In the genomic region with DNA sequence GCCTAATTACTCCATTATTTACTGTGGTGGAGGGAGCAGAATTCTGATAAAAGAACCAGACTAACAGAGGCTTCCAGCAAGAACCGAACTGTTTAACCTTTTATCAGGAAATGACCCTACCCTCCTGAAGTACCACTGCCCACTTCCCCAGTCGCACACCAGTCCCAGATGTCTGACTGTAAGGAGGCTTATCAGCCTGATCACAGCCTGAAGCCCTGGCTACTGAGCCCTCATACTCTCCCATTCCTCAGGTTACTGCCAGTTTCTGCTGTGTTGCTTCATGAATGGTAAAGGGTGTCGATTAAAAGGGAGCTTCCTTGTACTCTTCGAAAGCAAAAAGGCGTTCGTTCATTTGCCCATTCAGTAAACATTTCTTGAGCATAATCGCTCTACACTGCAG, we compare ENCODE assay signal across 18 mouse cellular contexts.
DNase-seq lines count a peak whose midpoint lies in the region; ATAC-seq and TF ChIP-seq lines count a peak whose summit lies in the region.
"Had no signal": no experiment of that assay in that cellular context is flagged by ENCODE, and none has a peak within 500 bp of the region (broad histone marks: within the 10 kb centered on the region; RNA-seq: fewer than 3 reads in every experiment).

No protein-coding gene starts in this region.

- H3K4me1 ChIP-seq in forebrain, embryonic 13.5 days = peaks cover 24% of the 10 kb centered on the region
- peaks cover 20% of the 10 kb centered on the region for H3K4me1 ChIP-seq in forebrain, embryonic 15.5 days
- H3K4me1 ChIP-seq in hindbrain, embryonic 16.5 days (ENCODE audit: control insufficient read depth, insufficient read depth, low read depth, low read length) = peaks cover 8% of the 10 kb centered on the region; the same call in 1 of the 2 replicates
- peaks cover 9% of the 10 kb centered on the region for H3K4me1 ChIP-seq in hindbrain, embryonic 12.5 days
- H3K4me1 ChIP-seq in kidney, embryonic 16.5 days (ENCODE audit: insufficient read depth, low read length) = peaks cover 2% of the 10 kb centered on the region; the same call in 1 of the 2 replicates
- no peaks in the 10 kb centered on the region for H3K4me1 ChIP-seq in testis, adult 2 months (ENCODE audit: control insufficient read depth, insufficient read depth, low read length)
- H3K4me1 ChIP-seq: heart, embryonic 10.5 days had no signal

- no peak overlapping the region for H3K27ac ChIP-seq in forebrain, embryonic 13.5 days
- H3K27ac ChIP-seq in forebrain, embryonic 15.5 days (replicated peaks) = no peak overlapping the region
- no peak overlapping the region for H3K27ac ChIP-seq in hindbrain, embryonic 16.5 days (ENCODE audit: low read depth, low read length)
- no peak overlapping the region for H3K27ac ChIP-seq in hindbrain, embryonic 12.5 days
- no peak overlapping the region for H3K27ac ChIP-seq in kidney, embryonic 16.5 days (ENCODE audit: low read length)
- H3K27ac ChIP-seq in testis, adult 2 months (ENCODE audit: control insufficient read depth, insufficient read depth, low read depth, low read length) = 0 out of 2 replicates have a peak overlapping the region, but pooled peaks have one; percentile 8
- H3K27ac ChIP-seq: embryonic facial prominence, embryonic 12.5 days; heart, embryonic 10.5 days; hindbrain, embryonic 15.5 days had no signal

- H3K4me3 ChIP-seq in forebrain, embryonic 13.5 days = no peak overlapping the region
- H3K4me3 ChIP-seq in forebrain, embryonic 15.5 days = no peak overlapping the region
- no peak overlapping the region for H3K4me3 ChIP-seq in hindbrain, embryonic 16.5 days (ENCODE audit: low read length)
- no peak overlapping the region for H3K4me3 ChIP-seq in hindbrain, embryonic 12.5 days
- no peak overlapping the region for H3K4me3 ChIP-seq in kidney, embryonic 16.5 days (ENCODE audit: low read length)
- H3K4me3 ChIP-seq in testis, adult 2 months (ENCODE audit: control insufficient read depth, low read depth, low read length) = no peak overlapping the region
- H3K4me3 ChIP-seq: embryonic facial prominence, embryonic 12.5 days; heart, embryonic 10.5 days; hindbrain, embryonic 15.5 days had no signal

- no peaks in the 10 kb centered on the region for H3K36me3 ChIP-seq in forebrain, embryonic 13.5 days (ENCODE audit: poor library complexity, severe bottlenecking)
- H3K36me3 ChIP-seq in forebrain, embryonic 15.5 days = no peaks in the 10 kb centered on the region
- H3K36me3 ChIP-seq in hindbrain, embryonic 16.5 days (ENCODE audit: control insufficient read depth, insufficient read depth, low read length) = no peaks in the 10 kb centered on the region
- H3K36me3 ChIP-seq in hindbrain, embryonic 12.5 days = no peaks in the 10 kb centered on the region
- no peaks in the 10 kb centered on the region for H3K36me3 ChIP-seq in kidney, embryonic 16.5 days (ENCODE audit: insufficient read depth, low read length)
- H3K36me3 ChIP-seq in testis, adult 2 months (ENCODE audit: control insufficient read depth, insufficient read depth, low read length) = no peaks in the 10 kb centered on the region
- H3K36me3 ChIP-seq: embryonic facial prominence, embryonic 12.5 days; heart, embryonic 10.5 days; hindbrain, embryonic 15.5 days had no signal

- no peak overlapping the region for H3K9ac ChIP-seq in forebrain, embryonic 13.5 days
- no peak overlapping the region for H3K9ac ChIP-seq in forebrain, embryonic 15.5 days (replicated peaks)
- H3K9ac ChIP-seq in hindbrain, embryonic 16.5 days (ENCODE audit: low read depth, low read length) = no peak overlapping the region
- no peak overlapping the region for H3K9ac ChIP-seq in hindbrain, embryonic 12.5 days
- no peak overlapping the region for H3K9ac ChIP-seq in kidney, embryonic 16.5 days (replicated peaks; ENCODE audit: low read length)
- H3K9ac ChIP-seq: embryonic facial prominence, embryonic 12.5 days; hindbrain, embryonic 15.5 days had no signal

- no peak for TF ChIP-seq POLR2A in testis, adult 2 months (IDR thresholded peaks at IDR 0.05; ENCODE audit: control insufficient read depth, low read depth, low read length)

- DNase-seq in kidney, postnatal 14 days = no peak
- DNase-seq in testis, postnatal 10 days (ENCODE audit: low spot score) = no peak
- DNase-seq: adrenal gland, postnatal 10 days; cerebellum, adult 11-12 months; cerebellum, adult 9-10 months; cerebellum, postnatal 25 days; gastrocnemius, postnatal 36 days; heart, adult 18-20 months; heart, postnatal 10 days had no signal

- no peaks in the 10 kb centered on the region for H3K27me3 ChIP-seq in forebrain, embryonic 13.5 days
- H3K27me3 ChIP-seq in forebrain, embryonic 15.5 days = no peaks in the 10 kb centered on the region
- H3K27me3 ChIP-seq in hindbrain, embryonic 16.5 days (replicated peaks; ENCODE audit: control insufficient read depth, insufficient read depth, low read length) = no peaks in the 10 kb centered on the region
- H3K27me3 ChIP-seq in hindbrain, embryonic 12.5 days = no peaks in the 10 kb centered on the region
- no peaks in the 10 kb centered on the region for H3K27me3 ChIP-seq in kidney, embryonic 16.5 days (ENCODE audit: insufficient read depth, low read length)
- H3K27me3 ChIP-seq in testis, adult 2 months (ENCODE audit: control insufficient read depth, insufficient read depth, low read length) = no peaks in the 10 kb centered on the region
- H3K27me3 ChIP-seq: embryonic facial prominence, embryonic 12.5 days; hindbrain, embryonic 15.5 days had no signal

- WGBS in forebrain, embryonic 13.5 days = 44% methylated on average over 7 of the region's 7 CpGs
- WGBS in forebrain, embryonic 15.5 days = 32% methylated on average over 7 of the region's 7 CpGs
- 72% methylated on average over 7 of the region's 7 CpGs for WGBS in hindbrain, embryonic 16.5 days
- WGBS in hindbrain, embryonic 12.5 days = 79% methylated on average over 7 of the region's 7 CpGs
- WGBS in kidney, embryonic 16.5 days = 72% methylated on average over 7 of the region's 7 CpGs

- no peak overlapping the region for H3K4me2 ChIP-seq in forebrain, embryonic 13.5 days
- no peak overlapping the region for H3K4me2 ChIP-seq in forebrain, embryonic 15.5 days (replicated peaks)
- H3K4me2 ChIP-seq in hindbrain, embryonic 16.5 days (ENCODE audit: low read length) = no peak overlapping the region
- H3K4me2 ChIP-seq in hindbrain, embryonic 12.5 days (replicated peaks) = no peak overlapping the region
- H3K4me2 ChIP-seq in kidney, embryonic 16.5 days (replicated peaks; ENCODE audit: low read depth, low read length) = no peak overlapping the region
- H3K4me2 ChIP-seq: embryonic facial prominence, embryonic 12.5 days; hindbrain, embryonic 15.5 days had no signal

- ATAC-seq in forebrain, embryonic 13.5 days = peak; percentile 25; the same call in 1 of the 2 replicates
- ATAC-seq in forebrain, embryonic 15.5 days (replicated peaks) = no peak
- ATAC-seq in hindbrain, embryonic 16.5 days = peak; percentile 27; the same call in 1 of the 2 replicates
- ATAC-seq in hindbrain, embryonic 12.5 days (ENCODE audit: low FRiP score) = no peak
- 0 out of 2 replicates have a peak, but pooled peaks have one; percentile 27 for ATAC-seq in kidney, embryonic 16.5 days (ENCODE audit: low FRiP score, low TSS enrichment)

- TF ChIP-seq CTCF in testis, adult 2 months (IDR thresholded peaks at IDR 0.05; ENCODE audit: control insufficient read depth, insufficient read depth, insufficient replicate concordance, low read depth, low read length) = no peak

- H3K9me3 ChIP-seq in forebrain, embryonic 13.5 days (replicated peaks) = no peaks in the 10 kb centered on the region
- H3K9me3 ChIP-seq in forebrain, embryonic 15.5 days = no peaks in the 10 kb centered on the region
- no peaks in the 10 kb centered on the region for H3K9me3 ChIP-seq in hindbrain, embryonic 16.5 days (ENCODE audit: control insufficient read depth, low read length)
- H3K9me3 ChIP-seq in hindbrain, embryonic 12.5 days (replicated peaks) = no peaks in the 10 kb centered on the region
- H3K9me3 ChIP-seq in kidney, embryonic 16.5 days (ENCODE audit: low read length) = no peaks in the 10 kb centered on the region
- H3K9me3 ChIP-seq: embryonic facial prominence, embryonic 12.5 days; heart, embryonic 10.5 days; hindbrain, embryonic 15.5 days had no signal

Comparison
In these comparisons a context has a peak if more than half of its experiments do, and no peak if none do; other contexts are left out.
1. ATAC-seq: peak in forebrain, embryonic 13.5 days (single experiment), hindbrain, embryonic 16.5 days (single experiment) and kidney, embryonic 16.5 days (single experiment); none in forebrain, embryonic 15.5 days (single experiment) and hindbrain, embryonic 12.5 days (single experiment).